Mouse (Mus musculus): ENCODE measurements around the gene Ephb1. TPM values are rescaled to one million over a fixed set of nuclear protein-coding genes. Genes with fewer than 3 reads are reported as not detected.

Gene Ephb1
- polyA plus RNA-seq, 1 experiment from 2014 or later, result 0.22 TPM

DNA sequence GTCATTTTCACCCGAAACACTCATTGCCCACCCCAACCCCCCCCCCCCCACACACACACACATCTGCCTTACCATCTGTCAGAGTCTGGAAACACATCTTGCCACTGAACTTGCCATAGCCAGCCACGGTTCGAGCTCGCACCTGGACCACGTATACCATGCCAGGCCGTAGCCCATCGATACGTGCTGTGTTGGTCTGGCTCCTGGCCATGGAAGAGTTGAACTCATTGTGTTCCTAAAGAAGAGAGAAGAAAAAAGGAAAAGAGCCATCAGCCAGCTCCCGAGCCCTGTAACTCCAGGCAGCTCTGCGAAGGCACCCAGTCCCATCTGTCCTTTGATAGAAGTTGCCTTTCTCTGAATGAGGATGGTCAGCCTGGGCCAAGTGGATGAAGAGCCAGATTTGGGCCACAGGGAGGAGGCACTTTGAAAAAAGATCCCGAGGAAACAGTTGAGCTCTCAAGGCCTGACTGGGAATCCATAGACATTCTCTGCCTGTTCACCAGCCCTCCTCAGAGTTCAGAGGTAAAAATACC, 352.8 kb downstream of the Ephb1 start:
- H3K36me3 ChIP-seq (ENCODE audit: control insufficient read depth, insufficient read depth), result no peaks in the 10 kb centered on the region
- H3K4me3 ChIP-seq (ENCODE audit: low read depth, low read length), result no peak overlapping the region
- H3K9ac ChIP-seq (ENCODE audit: low read depth, low read length), result no peak overlapping the region
- H3K4me1 ChIP-seq (ENCODE audit: control insufficient read depth, low read depth, low read length), result peaks cover 7% of the 10 kb centered on the region
- ATAC-seq (ENCODE audit: low read depth), result no peak
- H3K27me3 ChIP-seq (ENCODE audit: control insufficient read depth, insufficient read depth, low read depth, low read length), result no peaks in the 10 kb centered on the region
- no peak overlapping the region for H3K27ac ChIP-seq (ENCODE audit: low read length)
- H3K9me3 ChIP-seq (replicated peaks; ENCODE audit: control insufficient read depth, low read length), result no peaks in the 10 kb centered on the region
- 80% methylated on average over 11 of the region's 11 CpGs for WGBS (ENCODE audit: insufficient replicate concordance)
- H3K4me2 ChIP-seq (ENCODE audit: low read depth, low read length), result no peak overlapping the region

- 64% methylated on average over 4 of the region's 4 CpGs for WGBS (ENCODE audit: insufficient replicate concordance)
Observed at GRCm38 (mm10) chr9:101999690-102000089, 354.8 kb downstream of the Ephb1 start.

GRCm38 (mm10) chr9:101996771-101997500, 357.6 kb downstream of the Ephb1 start:
- ATAC-seq (ENCODE audit: low read depth), result no peak
- peak overlapping the region; percentile 50; the same call in 1 of the 2 replicates for H3K9ac ChIP-seq (ENCODE audit: low read depth, low read length)
- peak overlapping the region; percentile 61 for H3K4me2 ChIP-seq (ENCODE audit: low read depth, low read length)
- H3K27ac ChIP-seq (ENCODE audit: low read length), result peak overlapping the region; percentile 90
- no peaks in the 10 kb centered on the region for H3K36me3 ChIP-seq (ENCODE audit: control insufficient read depth, insufficient read depth)
- no peaks in the 10 kb centered on the region for H3K9me3 ChIP-seq (replicated peaks; ENCODE audit: control insufficient read depth, low read length)
- no peak overlapping the region for H3K4me3 ChIP-seq (ENCODE audit: low read depth, low read length)
- no peaks in the 10 kb centered on the region for H3K27me3 ChIP-seq (ENCODE audit: control insufficient read depth, insufficient read depth, low read depth, low read length)
- WGBS (ENCODE audit: insufficient replicate concordance), result 71% methylated on average over 16 of the region's 16 CpGs
- peaks cover 33% of the 10 kb centered on the region for H3K4me1 ChIP-seq (ENCODE audit: control insufficient read depth, low read depth, low read length)

More at GRCm38 (mm10) chr9:101999690-102000089, 354.8 kb downstream of the Ephb1 start:
- ATAC-seq (ENCODE audit: low read depth), result no peak
- H3K27ac ChIP-seq (ENCODE audit: low read length), result no peak overlapping the region
- no peaks in the 10 kb centered on the region for H3K27me3 ChIP-seq (ENCODE audit: control insufficient read depth, insufficient read depth, low read depth, low read length)
- H3K36me3 ChIP-seq (ENCODE audit: control insufficient read depth, insufficient read depth), result no peaks in the 10 kb centered on the region
- no peak overlapping the region for H3K4me2 ChIP-seq (ENCODE audit: low read depth, low read length)
- H3K9ac ChIP-seq (ENCODE audit: low read depth, low read length), result no peak overlapping the region
- H3K9me3 ChIP-seq (replicated peaks; ENCODE audit: control insufficient read depth, low read length), result no peaks in the 10 kb centered on the region
- no peak overlapping the region for H3K4me3 ChIP-seq (ENCODE audit: low read depth, low read length)
- H3K4me1 ChIP-seq (ENCODE audit: control insufficient read depth, low read depth, low read length), result peaks cover 25% of the 10 kb centered on the region

GRCm38 (mm10) chr9:101996183-101996582, 358.3 kb downstream of the Ephb1 start:
- Histone ChIP-seq H3K36me3 (ENCODE audit: control insufficient read depth, insufficient read depth) (no peaks in the 10 kb centered on the region), H3K4me2 (ENCODE audit: low read depth, low read length) (peak overlapping the region; percentile 61), H3K27me3 (ENCODE audit: control insufficient read depth, insufficient read depth, low read depth, low read length) (no peaks in the 10 kb centered on the region), H3K9me3 (replicated peaks; ENCODE audit: control insufficient read depth, low read length) (no peaks in the 10 kb centered on the region), H3K4me3 (ENCODE audit: low read depth, low read length) (peak overlapping the region; percentile 27), H3K27ac (ENCODE audit: low read length) (peak overlapping the region; percentile 90), H3K4me1 (ENCODE audit: control insufficient read depth, low read depth, low read length) (peaks cover 40% of the 10 kb centered on the region), H3K9ac (ENCODE audit: low read depth, low read length) (peak overlapping the region; percentile 50)
- 46% methylated on average over 7 of the region's 7 CpGs for WGBS (ENCODE audit: insufficient replicate concordance)
- no peak for ATAC-seq (ENCODE audit: low read depth)

DNA sequence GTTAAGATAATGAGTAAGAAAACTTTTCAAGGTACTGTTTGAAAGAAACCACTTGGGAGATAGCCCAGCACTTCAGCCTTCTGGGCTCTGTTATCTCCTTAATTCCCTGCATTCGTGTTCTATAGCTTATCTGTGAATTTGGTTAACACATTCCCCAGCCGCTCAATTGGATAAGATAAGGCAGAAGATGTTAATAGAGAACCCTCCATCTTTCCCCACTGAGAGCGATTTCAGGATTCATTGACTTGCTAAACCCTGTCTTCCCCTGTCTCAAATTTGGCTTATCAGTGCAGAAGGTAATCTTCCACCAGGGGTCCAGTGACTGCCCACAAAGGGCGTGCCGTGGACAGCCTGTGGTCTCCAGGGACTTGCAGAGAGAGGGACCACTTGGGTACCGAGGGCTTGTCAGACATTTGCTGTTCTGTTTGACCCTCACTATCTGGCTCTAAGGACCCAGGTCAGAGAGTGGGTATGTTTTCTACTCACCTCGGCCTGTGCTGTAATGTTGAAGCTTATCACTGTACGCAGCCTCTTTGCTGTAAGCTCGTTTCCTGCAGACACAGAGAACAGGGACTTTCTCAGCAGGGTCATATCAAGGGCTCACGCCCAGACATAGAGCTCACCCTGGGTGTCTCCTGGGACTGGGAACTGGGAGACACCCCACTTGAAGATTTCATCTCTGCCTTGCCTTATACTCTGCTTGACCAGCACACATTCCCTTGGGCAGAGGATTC, 358.9 kb downstream of the Ephb1 start:
- peak; percentile 94 for ATAC-seq (ENCODE audit: low read depth)
- peak overlapping the region; percentile 27 for H3K4me3 ChIP-seq (ENCODE audit: low read depth, low read length)
- 9% methylated on average over 10 of the region's 10 CpGs for WGBS (ENCODE audit: insufficient replicate concordance)
- H3K36me3 ChIP-seq (ENCODE audit: control insufficient read depth, insufficient read depth), result no peaks in the 10 kb centered on the region
- no peaks in the 10 kb centered on the region for H3K27me3 ChIP-seq (ENCODE audit: control insufficient read depth, insufficient read depth, low read depth, low read length)
- no peaks in the 10 kb centered on the region for H3K9me3 ChIP-seq (replicated peaks; ENCODE audit: control insufficient read depth, low read length)
- peaks cover 45% of the 10 kb centered on the region for H3K4me1 ChIP-seq (ENCODE audit: control insufficient read depth, low read depth, low read length)
- peak overlapping the region; percentile 90 for H3K27ac ChIP-seq (ENCODE audit: low read length)
- H3K4me2 ChIP-seq (ENCODE audit: low read depth, low read length), result peak overlapping the region; percentile 61
- H3K9ac ChIP-seq (ENCODE audit: low read depth, low read length), result peak overlapping the region; percentile 53

GRCm38 (mm10) chr9:101994086-101994485, 360.4 kb downstream of the Ephb1 start:
- Histone ChIP-seq H3K4me2 (ENCODE audit: low read depth, low read length) (peak overlapping the region; percentile 3; the same call in 1 of the 2 replicates), H3K4me1 (ENCODE audit: control insufficient read depth, low read depth, low read length) (peaks cover 59% of the 10 kb centered on the region), H3K27me3 (ENCODE audit: control insufficient read depth, insufficient read depth, low read depth, low read length) (no peaks in the 10 kb centered on the region), H3K9me3 (replicated peaks; ENCODE audit: control insufficient read depth, low read length) (no peaks in the 10 kb centered on the region), H3K9ac (ENCODE audit: low read depth, low read length) (no peak overlapping the region; the same call in 1 of the 2 replicates), H3K36me3 (ENCODE audit: control insufficient read depth, insufficient read depth) (no peaks in the 10 kb centered on the region), H3K27ac (ENCODE audit: low read length) (peak overlapping the region; percentile 90; the same call in 1 of the 2 replicates), H3K4me3 (ENCODE audit: low read depth, low read length) (no peak overlapping the region)
- no peak for ATAC-seq (ENCODE audit: low read depth)
- WGBS (ENCODE audit: insufficient replicate concordance), result 70% methylated on average over 2 of the region's 2 CpGs

DNA sequence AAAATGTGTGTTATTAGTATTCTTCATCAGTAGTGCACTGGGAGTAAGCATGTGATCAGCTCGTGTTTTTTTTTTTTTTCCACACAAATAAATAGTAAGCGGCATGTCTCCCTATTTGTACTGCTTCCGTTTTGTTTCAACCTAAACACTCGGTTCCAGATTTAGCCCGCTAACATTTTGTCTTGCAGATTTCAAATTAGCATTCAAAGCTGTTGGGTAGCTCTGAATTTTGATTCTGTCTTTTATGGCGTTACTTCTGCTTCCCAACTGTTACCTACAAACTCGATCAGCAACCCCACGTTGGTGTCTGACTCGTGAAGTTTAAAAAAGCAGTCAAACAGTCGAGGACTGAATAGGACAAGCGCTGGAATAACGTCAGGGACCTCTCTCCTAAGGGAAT, 363.7 kb downstream of the Ephb1 start:
- no peaks in the 10 kb centered on the region for H3K9me3 ChIP-seq (replicated peaks; ENCODE audit: control insufficient read depth, low read length)

DNA sequence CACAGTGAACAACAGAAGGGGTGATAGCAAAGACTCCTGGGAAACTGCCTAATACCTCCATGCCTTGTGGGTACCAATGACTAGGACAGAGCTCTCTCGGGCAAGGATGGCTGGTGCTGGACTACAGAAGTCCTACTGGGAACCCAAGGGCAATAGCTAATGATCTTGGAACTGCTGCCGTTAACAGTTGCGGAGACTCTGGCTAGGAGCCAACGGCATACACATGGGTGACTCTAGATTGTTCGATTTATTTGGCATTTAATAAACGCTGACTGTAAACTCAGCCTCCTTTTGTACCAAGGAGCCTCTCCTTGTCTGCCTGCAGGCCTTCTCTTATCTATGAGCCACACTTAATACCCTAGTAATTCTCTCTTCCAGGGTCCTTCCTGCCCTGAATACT, 364.5 kb downstream of the Ephb1 start:
- Histone ChIP-seq H3K4me2 (ENCODE audit: low read depth, low read length) (peak overlapping the region; percentile 30; the same call in 1 of the 2 replicates), H3K4me3 (ENCODE audit: low read depth, low read length) (no peak overlapping the region), H3K9ac (ENCODE audit: low read depth, low read length) (no peak overlapping the region), H3K27ac (ENCODE audit: low read length) (no peak overlapping the region), H3K27me3 (ENCODE audit: control insufficient read depth, insufficient read depth, low read depth, low read length) (no peaks in the 10 kb centered on the region), H3K9me3 (replicated peaks; ENCODE audit: control insufficient read depth, low read length) (no peaks in the 10 kb centered on the region), H3K36me3 (ENCODE audit: control insufficient read depth, insufficient read depth) (no peaks in the 10 kb centered on the region), H3K4me1 (ENCODE audit: control insufficient read depth, low read depth, low read length) (peaks cover 53% of the 10 kb centered on the region)
- 54% methylated on average over 6 of the region's 6 CpGs for WGBS (ENCODE audit: insufficient replicate concordance)
- peak; percentile 31; the same call in 1 of the 2 replicates for ATAC-seq (ENCODE audit: low read depth)

More for the DNA sequence above, 363.7 kb downstream of the Ephb1 start:
- ATAC-seq (ENCODE audit: low read depth), result no peak
- H3K4me3 ChIP-seq (ENCODE audit: low read depth, low read length), result no peak overlapping the region
- no peak overlapping the region for H3K27ac ChIP-seq (ENCODE audit: low read length)
- H3K9ac ChIP-seq (ENCODE audit: low read depth, low read length), result no peak overlapping the region
- no peaks in the 10 kb centered on the region for H3K27me3 ChIP-seq (ENCODE audit: control insufficient read depth, insufficient read depth, low read depth, low read length)
- no peak overlapping the region for H3K4me2 ChIP-seq (ENCODE audit: low read depth, low read length)
- H3K36me3 ChIP-seq (ENCODE audit: control insufficient read depth, insufficient read depth), result no peaks in the 10 kb centered on the region
- 71% methylated on average over 12 of the region's 12 CpGs for WGBS (ENCODE audit: insufficient replicate concordance)
- H3K4me1 ChIP-seq (ENCODE audit: control insufficient read depth, low read depth, low read length), result peaks cover 59% of the 10 kb centered on the region
